Mouse (Mus musculus): ENCODE measurements around the gene Htr7. TPM values are rescaled to one million over a fixed set of nuclear protein-coding genes. Genes with fewer than 3 reads are reported as not detected.

The Htr7 gene
- not detected in 2 replicates for polyA plus RNA-seq (2016; fragmentation: Nextera tagmentation; extraction: Ambion mirVana)

DNA sequence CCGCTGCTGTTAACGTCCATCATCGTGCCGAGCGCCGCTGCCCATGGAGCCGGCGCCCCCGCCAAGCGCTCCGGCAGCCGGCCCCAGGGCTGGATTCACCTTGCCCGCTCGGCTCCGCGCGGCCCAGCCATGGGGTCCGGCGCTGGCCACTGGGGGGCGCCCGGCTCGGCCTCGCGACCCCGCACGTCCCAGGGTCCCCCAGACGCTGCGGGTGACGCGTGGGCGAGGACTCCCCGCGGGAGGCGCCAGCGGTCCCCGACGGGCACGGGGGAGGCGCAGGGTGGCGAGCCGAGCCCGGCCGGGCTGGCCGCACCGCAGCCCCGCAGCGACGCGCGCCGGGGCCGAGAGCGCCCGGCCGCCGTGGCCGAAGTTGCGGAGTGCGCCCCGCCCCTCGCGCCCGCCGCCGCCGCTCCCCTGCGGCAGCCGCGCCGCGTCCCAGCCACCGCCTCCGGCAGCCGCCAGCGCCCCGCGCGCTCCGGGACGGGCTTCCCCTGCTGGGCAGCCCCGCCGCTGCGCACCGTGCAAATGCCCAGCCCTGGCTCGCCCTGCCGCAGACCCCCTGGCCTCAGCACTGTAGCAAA, at the start of gene Htr7:
TSS of gene Htr7 (minus strand) at position 277 of the 581 bp plus-strand sequence.
- Histone ChIP-seq H3K4me1 (0 out of 2 replicates have a peak, but pooled peaks cover 6% of the 10 kb centered on the region), H3K4me2 (peak within 1 kb of the TSS; percentile 74), H3K27me3 (replicated peaks) (peaks cover 57% of the 10 kb centered on the region), H3K9ac (no peak within 1 kb of the TSS), H3K27ac (no peak within 1 kb of the TSS), H3K9me3 (replicated peaks) (no peaks in the 10 kb centered on the region), H3K36me3 (no peaks in the 10 kb centered on the region), H3K4me3 (peak within 1 kb of the TSS; percentile 58)
- WGBS (ENCODE audit: insufficient replicate concordance) = 1% methylated on average over 46 of the region's 86 CpGs
- no peak for ATAC-seq

DNA sequence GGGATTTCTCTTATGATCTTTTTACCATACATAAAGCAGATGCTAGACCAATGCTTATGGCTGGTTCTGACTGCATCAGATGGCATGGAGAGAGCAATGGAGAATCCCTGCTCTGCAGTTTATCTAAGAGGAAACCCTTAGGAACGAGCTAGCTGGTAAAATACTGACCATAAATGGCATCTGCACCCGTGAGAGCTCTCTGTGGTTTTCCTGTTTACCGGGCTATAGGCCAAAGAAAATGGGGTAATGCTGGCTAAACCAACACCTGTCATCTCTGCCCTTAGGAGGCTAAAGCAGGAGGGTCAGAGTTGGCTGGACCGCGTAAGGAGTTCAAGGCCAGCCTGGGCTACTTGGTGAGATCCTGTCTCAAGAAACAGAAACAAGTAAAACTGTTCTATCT, 46.6 kb upstream of the Htr7 start:
- no peaks in the 10 kb centered on the region for H3K4me1 ChIP-seq
- no peaks in the 10 kb centered on the region for H3K27me3 ChIP-seq (replicated peaks)
- H3K36me3 ChIP-seq = peaks cover 56% of the 10 kb centered on the region
- H3K9ac ChIP-seq = no peak overlapping the region
- no peak overlapping the region for H3K4me2 ChIP-seq
- no peaks in the 10 kb centered on the region for H3K9me3 ChIP-seq (replicated peaks)
- 55% methylated on average over 5 of the region's 5 CpGs for WGBS (ENCODE audit: insufficient replicate concordance)
- no peak for ATAC-seq
- no peak overlapping the region for H3K27ac ChIP-seq
- H3K4me3 ChIP-seq = no peak overlapping the region

DNA sequence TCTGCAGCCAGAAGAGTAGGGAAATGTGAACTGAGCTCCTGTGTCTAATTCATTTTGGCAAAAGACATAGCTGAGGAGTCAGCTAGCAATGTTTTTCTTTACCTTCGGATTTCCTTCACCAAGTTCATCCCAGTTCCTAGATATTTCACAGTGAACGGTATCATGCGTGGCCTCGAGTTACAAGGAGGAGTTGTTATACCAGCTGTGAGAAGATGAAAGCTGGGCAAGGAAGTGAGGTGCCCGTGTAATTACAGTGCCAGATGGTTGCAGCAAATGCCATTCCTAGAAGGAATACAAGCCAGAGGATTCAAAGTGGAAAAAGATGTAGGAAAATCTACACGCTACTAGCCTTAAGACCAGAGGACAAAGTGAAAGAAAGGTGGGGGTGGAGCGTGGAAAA, 41.6 kb upstream of the Htr7 start:
- H3K4me1 ChIP-seq = no peaks in the 10 kb centered on the region
- no peak for ATAC-seq
- H3K27me3 ChIP-seq (replicated peaks) = no peaks in the 10 kb centered on the region
- no peak overlapping the region for H3K4me3 ChIP-seq
- no peak overlapping the region for H3K4me2 ChIP-seq
- H3K36me3 ChIP-seq = peaks cover 89% of the 10 kb centered on the region
- no peaks in the 10 kb centered on the region for H3K9me3 ChIP-seq (replicated peaks)
- H3K9ac ChIP-seq = no peak overlapping the region
- no peak overlapping the region for H3K27ac ChIP-seq
- WGBS (ENCODE audit: insufficient replicate concordance) = 81% methylated on average over 7 of the region's 7 CpGs

DNA sequence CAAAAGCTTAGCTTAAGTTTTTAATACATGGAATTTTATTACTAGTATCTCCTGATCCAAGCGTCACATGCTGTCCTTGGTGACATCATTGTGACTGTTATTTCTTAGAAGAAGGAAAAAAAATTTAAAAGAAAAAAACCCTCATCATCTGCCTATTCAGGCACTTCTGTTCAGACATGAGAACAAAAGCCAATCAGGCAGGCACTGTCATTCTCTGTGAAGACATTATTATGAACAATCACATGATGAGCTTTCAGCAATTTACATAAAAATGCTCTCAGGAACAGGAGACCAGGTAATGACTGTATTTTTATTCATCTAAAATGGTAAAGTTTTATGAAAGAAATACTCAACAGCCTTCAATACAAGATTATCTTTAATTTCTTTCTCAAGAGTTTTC, 41.0 kb upstream of the Htr7 start:
- WGBS (ENCODE audit: insufficient replicate concordance) = 81% methylated on average over 1 of the region's 1 CpGs
- ATAC-seq = no peak

DNA sequence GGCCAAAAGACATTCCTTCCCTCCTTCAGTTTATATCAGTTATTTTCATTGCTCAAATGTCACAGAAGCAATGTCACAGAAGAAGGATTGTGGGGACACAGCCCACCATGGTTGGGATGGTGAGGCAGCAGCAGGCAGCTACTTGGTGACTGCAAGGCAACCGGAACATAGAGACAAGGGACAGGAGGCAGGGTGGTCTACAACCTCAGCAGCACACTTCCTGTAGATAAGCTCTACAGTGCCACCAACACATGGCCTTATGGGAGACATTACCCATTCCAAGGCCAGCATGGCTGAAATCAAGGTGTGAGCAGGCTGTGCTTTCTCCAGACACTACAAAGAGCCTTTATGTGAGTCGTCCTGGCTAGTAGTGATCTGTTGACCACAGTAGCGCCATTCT, 39.9 kb upstream of the Htr7 start:
- 70% methylated on average over 3 of the region's 3 CpGs for WGBS (ENCODE audit: insufficient replicate concordance)
- H3K4me3 ChIP-seq = no peak overlapping the region
- no peak overlapping the region for H3K4me2 ChIP-seq
- no peak overlapping the region for H3K9ac ChIP-seq
- H3K27me3 ChIP-seq (replicated peaks) = no peaks in the 10 kb centered on the region
- ATAC-seq = no peak
- H3K27ac ChIP-seq = no peak overlapping the region
- peaks cover 90% of the 10 kb centered on the region for H3K36me3 ChIP-seq
- H3K9me3 ChIP-seq (replicated peaks) = no peaks in the 10 kb centered on the region
- H3K4me1 ChIP-seq = no peaks in the 10 kb centered on the region

More for the DNA sequence above, 41.0 kb upstream of the Htr7 start:
- H3K9ac ChIP-seq = no peak overlapping the region
- H3K4me3 ChIP-seq = no peak overlapping the region
- H3K36me3 ChIP-seq = peaks cover 91% of the 10 kb centered on the region
- no peaks in the 10 kb centered on the region for H3K4me1 ChIP-seq
- no peaks in the 10 kb centered on the region for H3K9me3 ChIP-seq (replicated peaks)
- no peak overlapping the region for H3K4me2 ChIP-seq
- H3K27me3 ChIP-seq (replicated peaks) = no peaks in the 10 kb centered on the region
- H3K27ac ChIP-seq = no peak overlapping the region

DNA sequence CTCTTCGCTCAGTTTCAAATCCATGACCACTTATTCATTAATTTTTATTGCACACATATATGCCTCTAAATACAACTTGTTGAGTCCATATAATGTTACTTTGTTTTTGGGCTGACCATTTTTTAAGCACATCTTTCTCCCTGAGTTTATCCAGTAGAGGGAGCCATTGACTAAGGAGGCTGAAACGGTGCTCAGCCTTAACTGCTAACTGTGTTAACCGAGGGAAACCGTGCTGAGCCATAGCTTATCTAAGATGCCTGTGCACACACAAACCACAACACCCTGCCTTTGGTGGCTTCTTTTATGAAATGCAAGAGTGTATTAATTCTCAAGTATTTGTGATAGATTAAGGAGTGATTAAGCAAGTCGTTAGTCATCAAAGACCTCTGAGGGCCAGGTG, 33.5 kb upstream of the Htr7 start:
- H3K36me3 ChIP-seq = peaks cover 75% of the 10 kb centered on the region
- no peaks in the 10 kb centered on the region for H3K27me3 ChIP-seq (replicated peaks)
- H3K9me3 ChIP-seq (replicated peaks) = no peaks in the 10 kb centered on the region
- no peak overlapping the region for H3K4me3 ChIP-seq
- no peak overlapping the region for H3K9ac ChIP-seq
- ATAC-seq = no peak
- H3K27ac ChIP-seq = no peak overlapping the region
- no peak overlapping the region for H3K4me2 ChIP-seq
- no peaks in the 10 kb centered on the region for H3K4me1 ChIP-seq
- WGBS (ENCODE audit: insufficient replicate concordance) = 19% methylated on average over 5 of the region's 5 CpGs

DNA sequence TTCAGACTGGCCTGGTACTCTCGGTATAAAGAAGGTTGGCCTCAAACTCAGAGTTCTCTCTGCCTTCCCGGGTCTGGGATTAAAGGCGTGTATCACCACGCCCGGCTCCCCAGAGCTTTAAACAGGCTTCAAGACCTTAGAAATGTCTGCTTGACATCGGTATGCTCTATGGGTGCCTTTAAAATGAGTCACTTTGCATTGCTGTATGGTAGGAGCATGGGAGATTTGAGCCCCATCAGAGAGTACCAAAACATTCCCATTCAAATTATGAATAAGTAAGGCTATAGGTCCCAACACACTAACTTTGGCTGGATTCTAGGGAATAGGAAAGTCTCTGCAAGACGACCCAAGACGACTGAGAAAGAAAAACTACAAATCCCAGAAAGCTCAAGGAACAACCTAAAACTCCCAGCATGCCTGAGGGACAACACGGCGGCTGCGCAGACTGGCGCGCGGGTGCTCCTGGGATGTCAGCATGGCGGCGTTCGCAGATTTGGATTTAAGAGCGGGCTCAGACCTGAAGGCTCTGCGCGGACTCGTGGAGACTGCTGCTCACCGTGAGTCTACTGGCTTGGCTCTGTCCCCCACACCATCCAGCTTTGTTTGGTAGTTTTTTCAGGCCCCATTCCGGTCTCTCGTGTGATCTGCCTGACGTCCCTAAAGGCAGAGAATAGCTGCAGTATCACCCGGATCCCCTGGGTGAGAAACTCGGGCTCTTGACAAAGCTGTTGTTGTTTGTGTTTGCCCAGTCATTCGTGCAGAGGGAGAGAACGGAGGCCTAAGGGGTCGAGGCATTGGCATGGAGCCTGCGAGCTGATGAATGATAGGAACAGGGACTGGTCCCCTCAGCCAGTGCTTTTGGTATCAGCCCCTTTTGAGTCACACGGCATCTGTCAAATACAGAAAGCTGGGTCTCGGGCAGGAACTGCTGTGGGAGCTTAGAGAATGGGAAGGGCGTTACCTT, 26.2 kb upstream of the Htr7 start, which contains the start of gene Rpp30:
TSS of gene Rpp30 (plus strand) at position 455 of the 964 bp plus-strand sequence.
- peaks cover 15% of the 10 kb centered on the region for H3K4me1 ChIP-seq
- H3K27ac ChIP-seq = peak within 1 kb of the TSS; percentile 65
- peak within 1 kb of the TSS; percentile 74 for H3K4me3 ChIP-seq
- peaks cover 11% of the 10 kb centered on the region for H3K36me3 ChIP-seq
- ATAC-seq = peak; percentile 93
- H3K4me2 ChIP-seq = peak within 1 kb of the TSS; percentile 78
- H3K9ac ChIP-seq = peak within 1 kb of the TSS; percentile 77
- H3K27me3 ChIP-seq (replicated peaks) = peaks cover 10% of the 10 kb centered on the region
- WGBS (ENCODE audit: insufficient replicate concordance) = 3% methylated on average over 34 of the region's 34 CpGs
- no peaks in the 10 kb centered on the region for H3K9me3 ChIP-seq (replicated peaks)

DNA sequence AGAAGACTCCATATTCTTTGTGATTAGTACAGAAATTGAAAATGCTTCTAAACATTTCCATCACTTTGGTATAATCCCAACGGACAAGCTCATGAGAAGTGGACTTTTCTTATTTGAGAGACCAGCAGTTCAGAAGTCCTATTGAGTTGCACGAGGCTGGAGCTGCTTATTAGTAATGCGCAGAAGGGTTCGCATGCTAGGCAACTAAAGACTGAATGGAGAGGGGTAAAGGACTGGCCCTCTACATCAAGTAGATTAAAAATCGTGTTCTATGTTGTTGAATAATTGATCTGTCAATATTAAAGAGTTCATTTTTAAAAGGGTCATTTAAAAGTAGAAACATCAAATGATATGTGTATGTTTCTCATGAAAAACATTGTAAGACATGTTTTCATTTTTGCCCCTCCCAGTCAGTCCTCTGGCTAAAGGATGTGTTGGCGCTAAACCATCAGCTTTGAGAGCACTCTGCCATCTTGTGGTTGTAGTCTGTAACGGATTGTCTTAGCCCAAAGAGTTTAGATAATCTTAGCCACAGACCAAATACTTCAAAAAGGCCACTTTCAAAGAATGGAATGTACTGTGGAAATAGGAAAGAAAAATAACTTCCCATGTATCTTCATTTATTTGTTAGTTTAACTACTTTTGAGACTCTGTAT, 25.4 kb upstream of the Htr7 start:
- Histone ChIP-seq H3K9me3 (replicated peaks) (no peaks in the 10 kb centered on the region), H3K9ac (peak overlapping the region; percentile 77), H3K27me3 (replicated peaks) (peaks cover 10% of the 10 kb centered on the region), H3K4me2 (peak overlapping the region; percentile 78), H3K27ac (peak overlapping the region; percentile 63), H3K4me3 (peak overlapping the region; percentile 74), H3K36me3 (peaks cover 3% of the 10 kb centered on the region; the same call in 1 of the 2 replicates), H3K4me1 (peaks cover 15% of the 10 kb centered on the region)
- ATAC-seq = peak; percentile 57; the same call in 1 of the 2 replicates
- 43% methylated on average over 7 of the region's 7 CpGs for WGBS (ENCODE audit: insufficient replicate concordance)

DNA sequence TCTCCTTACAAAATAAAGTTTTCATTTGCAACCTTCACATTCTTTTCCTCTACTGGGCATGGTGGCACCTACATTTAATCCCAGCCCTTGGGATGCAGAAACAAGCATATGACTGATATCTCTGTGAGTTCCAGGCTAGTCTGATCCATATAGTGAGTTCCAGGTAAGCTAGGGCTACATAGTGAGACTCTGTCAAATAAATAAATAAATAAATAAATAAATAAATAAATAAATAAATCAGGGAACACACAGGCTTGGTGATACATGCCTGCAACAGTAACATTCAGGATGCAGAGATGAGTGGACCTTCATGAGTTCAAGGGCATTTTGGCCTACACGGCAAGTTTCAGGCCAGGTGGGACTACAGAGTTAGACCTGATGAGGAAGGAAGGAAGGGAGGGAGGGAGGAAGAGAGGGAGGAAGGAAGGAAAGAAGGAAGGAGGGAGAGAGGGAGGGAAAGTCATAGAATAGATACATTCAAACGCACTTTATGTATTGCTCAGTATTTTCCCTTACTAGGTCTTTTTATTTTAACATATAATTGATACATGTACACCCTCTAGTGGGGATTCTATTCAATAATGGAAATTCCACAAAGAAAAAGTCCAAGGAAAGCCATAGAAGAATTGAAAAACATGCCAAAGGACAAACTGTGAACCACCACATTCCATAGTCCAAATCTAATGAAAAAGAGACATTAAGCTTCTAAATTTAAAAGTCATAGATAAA, 5.7 kb upstream of the Htr7 start:
- whole genome bisulfite sequencing (ENCODE audit: insufficient replicate concordance) = 57% methylated on average over 2 of the region's 2 CpGs
- Histone ChIP-seq H3K4me3 (no peak overlapping the region), H3K27me3 (replicated peaks) (peaks cover 23% of the 10 kb centered on the region), H3K36me3 (no peaks in the 10 kb centered on the region), H3K4me2 (no peak overlapping the region), H3K9me3 (replicated peaks) (no peaks in the 10 kb centered on the region), H3K4me1 (no peaks in the 10 kb centered on the region), H3K9ac (no peak overlapping the region), H3K27ac (no peak overlapping the region)
- no peak for ATAC-seq

DNA sequence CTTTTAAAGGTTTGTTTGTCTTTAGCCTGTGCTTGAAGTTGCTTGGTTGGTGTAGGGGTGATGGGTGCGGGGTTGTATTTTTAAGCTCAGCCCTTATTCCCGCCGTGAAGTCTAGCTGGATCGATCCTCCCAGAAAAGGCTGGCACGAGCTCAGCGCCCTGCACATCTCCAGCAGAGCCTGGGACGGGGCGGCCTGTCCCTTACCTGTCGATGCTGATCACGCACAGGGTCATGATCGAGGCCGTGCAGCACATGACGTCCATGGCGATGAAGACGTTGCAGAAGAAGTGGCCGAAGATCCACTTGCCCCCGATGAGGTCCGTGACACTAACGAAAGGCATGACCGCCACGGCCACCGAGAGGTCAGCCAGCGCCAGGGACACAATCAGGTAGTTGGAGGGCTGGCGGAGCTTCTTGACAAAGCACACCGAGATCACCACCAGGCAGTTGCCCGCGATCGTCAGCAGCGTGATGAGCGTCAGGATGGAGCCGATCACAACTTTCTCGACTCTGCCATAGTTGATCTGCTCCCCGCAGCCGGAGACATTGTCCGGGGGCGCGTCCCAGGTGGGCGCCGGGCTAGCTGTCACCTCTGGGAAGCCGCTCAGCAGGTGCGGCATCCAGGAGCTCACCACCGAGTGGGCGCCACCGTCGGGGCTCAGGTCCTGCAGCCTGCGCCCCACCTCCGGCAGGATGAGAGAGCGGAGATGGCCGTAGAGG, 645 bp downstream of the Htr7 start:
- Histone ChIP-seq H3K4me1 (0 out of 2 replicates have a peak, but pooled peaks cover 6% of the 10 kb centered on the region), H3K4me3 (peak overlapping the region; percentile 58), H3K36me3 (no peaks in the 10 kb centered on the region), H3K9me3 (replicated peaks) (no peaks in the 10 kb centered on the region), H3K9ac (no peak overlapping the region), H3K27ac (no peak overlapping the region), H3K4me2 (peak overlapping the region; percentile 74), H3K27me3 (replicated peaks) (peaks cover 57% of the 10 kb centered on the region)
- no peak for ATAC-seq
- WGBS (ENCODE audit: insufficient replicate concordance) = 7% methylated on average over 49 of the region's 49 CpGs

DNA sequence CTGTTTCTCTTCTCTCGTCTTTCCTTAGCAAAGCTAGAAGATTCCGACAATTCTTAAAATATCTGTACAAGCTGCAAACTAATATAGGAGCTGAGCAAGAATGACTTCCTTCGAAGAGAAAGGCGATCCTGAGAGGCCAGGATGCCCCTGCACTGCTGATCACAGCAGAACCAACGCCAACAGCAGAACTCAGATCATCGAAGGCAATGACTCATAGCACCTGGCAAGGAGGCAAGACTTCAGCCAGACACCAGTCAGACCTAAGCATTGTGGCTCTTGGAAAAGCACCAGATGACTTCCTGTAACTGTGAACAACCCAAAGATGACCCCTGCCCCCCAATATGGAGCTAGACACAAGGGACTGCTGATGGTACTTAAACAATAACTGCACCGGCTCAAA, 11.3 kb downstream of the Htr7 start:
- Histone ChIP-seq H3K9ac (no peak overlapping the region), H3K36me3 (no peaks in the 10 kb centered on the region), H3K9me3 (replicated peaks) (no peaks in the 10 kb centered on the region), H3K4me3 (no peak overlapping the region), H3K27ac (no peak overlapping the region), H3K27me3 (replicated peaks) (no peaks in the 10 kb centered on the region), H3K4me2 (no peak overlapping the region), H3K4me1 (no peaks in the 10 kb centered on the region)
- 69% methylated on average over 7 of the region's 7 CpGs for WGBS (ENCODE audit: insufficient replicate concordance)
- no peak for ATAC-seq

All from liver, embryonic 12.5 days (tissue).